Mouse (Mus musculus) adipocyte (in vitro differentiated cells): Measurements from ENCODE around the gene Zc3h7b.

Experiments
- DNase-seq: peaks from one replicate; pipeline ENCODE4 v3.0.0-alpha.2; 2016; ENCODE audit warnings: low spot score

Gene Zc3h7b

GRCm38 (mm10) chr15:81792444-81792843 lies 47.6 kb downstream of the Zc3h7b start:
- DNase-seq = no peak

GRCm38 (mm10) chr15:81796228-81796627 lies 51.4 kb downstream of the Zc3h7b start:
- DNase-seq = peak; percentile 40

GRCm38 (mm10) chr15:81797861-81798260 lies 53.0 kb downstream of the Zc3h7b start:
- no peak for DNase-seq

- DNase-seq = no peak
These were observed 53.6 kb downstream of the Zc3h7b start for GRCm38 (mm10) chr15:81798421-81798820.

GRCm38 (mm10) chr15:81800391-81800790 lies 55.5 kb downstream of the Zc3h7b start:
- no peak for DNase-seq

- DNase-seq = peak; percentile 98
These were observed 57.4 kb downstream of the Zc3h7b start, which contains the start of gene Tef for GRCm38 (mm10) chr15:81802001-81802890. Gene Tef, plus strand, starts transcription at chr15:81802421.

GRCm38 (mm10) chr15:81802941-81803351 lies 58.1 kb downstream of the Zc3h7b start:
- no peak for DNase-seq

- DNase-seq = no peak
These were observed 58.6 kb downstream of the Zc3h7b start for GRCm38 (mm10) chr15:81803425-81803951.

GRCm38 (mm10) chr15:81804172-81804571 lies 59.3 kb downstream of the Zc3h7b start:
- no peak for DNase-seq

GRCm38 (mm10) chr15:81804883-81805282 lies 60.0 kb downstream of the Zc3h7b start:
- no peak for DNase-seq

GRCm38 (mm10) chr15:81805624-81806023 lies 60.8 kb downstream of the Zc3h7b start:
- peak; percentile 39 for DNase-seq

GRCm38 (mm10) chr15:81806621-81807404 lies 62.0 kb downstream of the Zc3h7b start:
- DNase-seq = no peak

- no peak for DNase-seq
These were observed 63.9 kb downstream of the Zc3h7b start for GRCm38 (mm10) chr15:81808799-81809198.

- DNase-seq = peak; percentile 75
These were observed 64.7 kb downstream of the Zc3h7b start for GRCm38 (mm10) chr15:81809550-81809949.

- DNase-seq = peak; percentile 99
These were observed 65.3 kb downstream of the Zc3h7b start for GRCm38 (mm10) chr15:81810150-81810549.

- DNase-seq = peak; percentile 98
These were observed 66.1 kb downstream of the Zc3h7b start for GRCm38 (mm10) chr15:81810671-81811598.

- peak; percentile 76 for DNase-seq
These were observed 66.7 kb downstream of the Zc3h7b start for GRCm38 (mm10) chr15:81811599-81811996.

- DNase-seq = peak; percentile 68
These were observed 67.4 kb downstream of the Zc3h7b start for GRCm38 (mm10) chr15:81812287-81812686.

GRCm38 (mm10) chr15:81812696-81813631 lies 68.1 kb downstream of the Zc3h7b start:
- DNase-seq = no peak

- DNase-seq = no peak
These were observed 69.3 kb downstream of the Zc3h7b start for GRCm38 (mm10) chr15:81813986-81814705.
